Mouse (Mus musculus) heart, adult 11 months (tissue): Measurements from ENCODE around the gene Sestd1.

Source experiments
- DNase-seq: peaks from one replicate; pipeline ENCODE4 v3.0.0; 2022

The Sestd1 gene

DNA sequence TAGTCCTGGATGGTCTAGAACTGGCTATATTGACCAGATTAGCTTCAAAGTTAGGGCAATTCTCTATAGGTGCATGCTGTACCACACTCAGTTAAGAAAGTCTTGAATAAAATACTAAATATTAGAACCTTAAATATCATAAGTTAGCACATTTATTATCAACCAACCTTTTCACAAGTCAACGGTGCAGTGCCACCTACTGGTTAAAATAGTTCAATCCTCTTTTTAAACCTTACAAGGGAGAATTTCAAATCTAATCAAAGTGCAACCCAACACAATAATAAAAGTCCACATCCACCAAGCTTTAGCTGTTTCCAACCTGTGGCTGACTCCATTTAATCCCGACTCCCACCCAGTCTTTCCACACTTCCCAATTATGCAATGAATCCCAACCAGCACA lies 76.5 kb downstream of the Sestd1 start:
- DNase-seq = no peak

DNA sequence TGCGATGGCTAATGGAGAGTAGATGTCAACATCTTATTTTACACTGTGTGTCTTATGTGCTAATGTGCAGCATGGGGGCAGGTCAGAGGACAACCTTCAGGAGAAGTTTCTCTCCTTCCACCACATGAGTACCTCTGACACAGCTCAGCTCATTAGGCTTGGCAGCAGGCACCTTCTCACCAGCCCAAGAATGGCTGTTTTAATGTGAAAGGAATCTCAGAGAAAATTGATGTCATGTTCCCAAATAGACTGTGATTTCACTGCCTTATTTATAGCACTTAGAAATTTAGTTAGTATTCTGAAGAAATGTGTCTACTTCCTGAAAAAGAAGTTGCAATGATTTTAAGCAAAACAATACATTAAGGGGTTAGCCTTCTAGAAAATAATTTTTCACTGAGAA lies 78.5 kb downstream of the Sestd1 start:
- DNase-seq = peak; percentile 48

DNA sequence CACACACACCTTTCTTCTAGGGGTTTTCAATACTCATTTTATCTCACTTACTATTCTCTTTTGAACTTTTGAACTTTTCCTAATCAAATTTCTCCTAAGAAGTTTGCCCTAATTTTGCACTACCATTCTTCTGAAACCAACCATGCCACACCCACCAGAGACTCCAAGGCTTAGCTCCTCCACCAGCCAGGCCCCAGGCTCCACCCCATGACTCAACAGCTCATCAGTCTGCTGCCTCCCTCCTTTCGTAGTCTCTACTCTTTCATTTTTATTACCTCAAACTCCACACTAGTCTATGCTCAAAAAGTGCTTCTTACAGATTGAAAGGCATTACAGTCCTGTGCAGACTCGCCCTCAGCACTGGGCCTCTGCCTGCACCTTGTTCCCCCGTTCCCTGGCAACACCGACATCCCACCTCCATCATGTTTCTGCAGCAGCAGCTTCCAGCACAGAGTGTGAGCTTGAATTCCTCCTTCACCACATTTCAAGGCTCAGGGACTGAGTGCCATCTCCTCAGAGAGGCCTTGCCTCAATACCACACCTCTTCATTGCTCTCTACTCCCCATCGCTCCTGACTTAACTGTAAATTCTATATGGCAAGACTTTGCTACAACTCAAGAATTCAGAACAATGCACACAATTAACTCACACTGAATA lies 79.3 kb downstream of the Sestd1 start:
- peak; percentile 78 for DNase-seq

DNA sequence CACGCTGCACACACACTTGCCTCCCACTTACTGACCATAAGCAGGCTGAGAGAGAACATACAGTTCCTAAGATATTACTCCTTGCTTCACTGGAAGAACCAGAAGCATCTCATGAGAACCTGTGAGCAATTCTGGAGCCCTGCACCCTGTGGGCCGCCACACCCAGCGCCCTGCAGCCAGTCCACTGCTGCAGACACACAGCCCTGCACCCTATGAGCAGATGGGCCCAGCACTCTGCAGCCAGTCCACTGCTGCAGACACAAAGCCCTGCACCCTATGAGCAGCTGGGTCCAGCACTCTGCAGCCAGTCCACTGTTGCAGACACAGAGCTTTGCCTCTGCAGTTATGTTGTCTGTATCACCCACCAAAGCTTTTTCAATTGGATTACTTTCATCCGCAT lies 80.0 kb downstream of the Sestd1 start:
- peak; percentile 88 for DNase-seq

DNA sequence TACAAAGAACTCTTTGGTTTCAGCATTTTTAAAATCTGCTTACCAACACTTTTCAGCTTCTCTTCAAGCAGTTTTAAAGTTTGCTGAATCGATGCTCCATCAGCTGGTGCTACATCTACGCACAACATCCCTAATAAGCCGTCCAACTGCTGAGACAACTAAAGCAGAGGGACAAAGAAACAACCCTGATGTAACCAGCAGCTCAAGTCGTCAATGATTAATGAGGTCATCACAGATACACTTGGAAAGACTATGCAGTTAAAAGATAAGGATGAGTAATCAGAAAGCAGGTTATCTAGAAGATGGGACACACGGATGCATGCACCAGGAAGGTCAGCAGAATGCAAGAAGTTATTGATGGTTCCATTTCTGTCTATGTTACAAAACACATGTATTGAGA lies 82.1 kb downstream of the Sestd1 start:
- DNase-seq = peak; percentile 72

DNA sequence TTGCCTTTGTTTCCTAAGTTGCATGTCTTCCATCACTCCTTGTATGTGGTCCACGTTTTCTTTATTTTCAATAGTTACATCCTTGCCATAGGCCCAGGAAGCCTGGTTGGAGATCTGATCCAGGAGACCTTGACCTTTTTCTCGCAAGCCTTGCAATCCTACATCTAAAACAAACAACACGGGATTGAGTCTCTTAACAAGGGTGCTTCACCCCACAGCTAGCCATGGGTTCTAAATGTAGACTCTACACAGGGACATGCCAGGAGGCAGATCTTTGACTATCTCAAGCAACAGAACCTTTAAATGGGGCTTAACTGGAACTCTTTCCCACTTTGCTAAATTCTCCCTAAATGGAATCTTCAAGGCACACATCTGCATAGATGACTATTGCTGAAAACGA lies 83.6 kb downstream of the Sestd1 start:
- peak; percentile 70 for DNase-seq

DNA sequence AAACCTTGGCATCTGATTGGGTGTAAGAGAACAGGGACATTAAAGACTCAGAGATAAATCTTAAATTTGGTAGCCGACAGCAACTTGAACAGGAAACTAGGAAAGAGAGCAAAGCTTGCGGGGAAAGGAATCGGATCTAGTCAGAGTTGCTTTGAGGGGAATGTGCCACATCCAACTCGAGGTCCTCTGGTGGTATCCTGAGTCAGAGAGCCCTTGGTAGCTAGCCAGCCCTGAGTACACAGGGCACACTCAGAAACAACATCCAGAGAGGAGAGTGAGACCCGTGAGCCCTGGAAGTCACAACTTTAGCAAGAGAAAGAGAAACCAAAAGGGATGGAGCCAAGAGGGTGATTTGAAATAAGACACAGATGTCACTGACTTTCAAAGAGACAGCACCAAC lies 85.3 kb downstream of the Sestd1 start:
- DNase-seq = peak; percentile 82

DNA sequence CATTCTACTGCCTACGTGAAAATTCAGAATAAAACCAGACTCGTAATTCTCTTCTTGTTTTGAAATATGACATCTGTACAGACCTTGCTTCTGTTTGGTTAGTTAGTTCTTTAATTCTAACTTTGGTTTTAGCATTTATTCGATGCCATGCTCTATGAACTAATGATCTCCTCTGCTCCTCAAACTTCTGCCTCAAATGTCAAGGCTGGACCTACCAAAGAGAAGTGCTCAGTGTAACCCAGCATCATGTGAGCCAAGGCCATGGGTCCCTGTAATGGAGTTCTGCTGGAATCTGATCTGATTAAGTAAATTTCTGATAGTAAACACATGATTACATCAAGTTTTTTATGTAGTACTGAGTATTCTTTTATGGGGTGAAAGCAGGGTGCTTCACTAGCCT lies 88.6 kb downstream of the Sestd1 start:
- peak; percentile 5 for DNase-seq

DNA sequence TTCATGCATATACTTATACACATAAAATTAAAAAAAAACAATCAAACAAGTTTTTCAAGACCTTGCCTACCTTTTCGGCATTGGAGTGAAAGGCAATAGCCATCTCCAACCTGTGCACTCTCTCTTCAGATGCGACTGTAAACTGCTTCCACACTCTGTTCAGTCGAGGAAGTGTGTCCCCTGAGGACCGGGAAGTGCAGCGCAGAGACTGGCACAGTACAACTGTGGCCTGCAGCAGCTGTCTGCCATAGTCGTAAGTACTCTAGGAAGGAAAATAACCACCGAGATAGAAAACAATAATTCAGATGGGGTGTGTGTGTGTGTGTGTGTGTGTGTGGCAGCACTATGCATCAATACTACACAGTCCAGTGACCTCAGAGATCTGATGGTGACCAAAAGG lies 89.5 kb downstream of the Sestd1 start:
- DNase-seq = peak; percentile 39

DNA sequence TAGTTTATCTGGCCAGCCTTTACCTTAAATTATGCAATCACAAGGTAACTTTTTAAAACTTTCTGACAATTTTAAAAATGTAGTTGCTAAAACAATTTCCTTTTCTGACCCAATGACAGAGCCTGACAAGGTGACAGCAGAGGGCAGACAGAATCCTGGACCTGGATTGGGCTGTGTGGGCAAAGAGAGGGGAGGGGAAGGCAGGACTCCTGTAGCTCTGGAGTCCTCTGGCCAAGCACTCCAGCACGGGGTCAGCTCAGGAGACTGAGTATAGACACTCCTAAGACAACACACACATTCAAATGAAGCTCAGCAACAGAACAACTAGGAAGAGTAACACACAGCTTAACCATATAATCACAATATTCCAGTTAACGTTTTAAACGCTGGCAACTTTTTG lies 90.1 kb downstream of the Sestd1 start:
- peak; percentile 85 for DNase-seq

DNA sequence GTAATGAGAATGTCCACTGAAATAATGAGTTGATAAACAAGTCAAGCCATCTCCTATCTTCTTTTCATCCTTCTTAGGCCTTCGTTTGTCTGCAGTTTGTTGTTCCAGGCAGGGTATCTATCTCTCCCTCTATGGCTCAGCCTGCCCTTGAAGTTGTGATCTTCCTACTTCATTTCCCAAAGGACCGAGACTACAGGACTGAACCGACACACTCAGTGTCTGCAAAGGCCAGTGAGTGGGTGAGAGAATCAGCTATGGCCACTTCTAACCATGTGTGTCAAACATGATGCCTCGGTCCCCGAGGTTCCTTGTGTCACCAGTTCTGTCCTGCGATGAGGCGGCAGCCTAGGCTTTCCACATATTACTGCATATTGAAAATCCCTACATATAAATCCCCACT lies 90.7 kb downstream of the Sestd1 start:
- peak; percentile 65 for DNase-seq

DNA sequence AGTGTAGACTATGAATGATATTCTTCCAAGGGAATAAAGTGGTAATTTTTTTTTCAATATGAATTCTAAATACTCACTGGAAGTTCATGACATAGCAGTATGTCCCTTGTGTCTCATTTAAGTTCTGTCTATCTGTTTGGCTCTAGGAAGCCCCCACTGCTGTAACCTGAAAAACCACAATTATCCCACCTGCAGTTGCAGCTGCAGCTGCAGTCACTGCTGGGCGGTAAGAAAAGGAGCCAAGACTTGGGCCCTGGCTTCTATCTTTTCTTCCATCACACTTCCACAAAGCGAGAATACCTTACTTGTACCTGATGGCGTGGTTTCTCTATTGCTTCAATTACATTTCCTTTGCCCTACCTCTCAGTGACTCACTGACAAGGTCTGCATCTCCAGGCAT lies 92.9 kb downstream of the Sestd1 start:
- no peak for DNase-seq

DNA sequence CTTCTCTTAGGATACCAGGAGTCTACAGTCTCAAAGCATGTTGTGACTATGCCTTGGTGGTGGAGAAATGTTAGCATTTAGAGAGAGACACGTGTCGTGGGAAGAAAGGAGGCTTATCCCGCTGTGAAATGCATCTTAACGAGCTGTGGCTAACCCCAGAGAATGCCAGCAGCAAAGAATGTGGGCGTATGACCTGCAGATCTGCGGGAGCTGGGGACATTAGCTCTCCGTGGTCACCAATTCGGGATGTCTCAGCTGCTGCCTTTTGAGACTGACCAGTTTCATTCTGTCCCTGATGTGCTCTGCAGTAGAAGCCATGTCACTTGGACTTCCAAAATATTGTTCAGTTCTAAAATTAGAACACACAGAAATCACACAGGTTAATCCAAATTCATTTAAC lies 93.5 kb downstream of the Sestd1 start:
- DNase-seq = peak; percentile 86

DNA sequence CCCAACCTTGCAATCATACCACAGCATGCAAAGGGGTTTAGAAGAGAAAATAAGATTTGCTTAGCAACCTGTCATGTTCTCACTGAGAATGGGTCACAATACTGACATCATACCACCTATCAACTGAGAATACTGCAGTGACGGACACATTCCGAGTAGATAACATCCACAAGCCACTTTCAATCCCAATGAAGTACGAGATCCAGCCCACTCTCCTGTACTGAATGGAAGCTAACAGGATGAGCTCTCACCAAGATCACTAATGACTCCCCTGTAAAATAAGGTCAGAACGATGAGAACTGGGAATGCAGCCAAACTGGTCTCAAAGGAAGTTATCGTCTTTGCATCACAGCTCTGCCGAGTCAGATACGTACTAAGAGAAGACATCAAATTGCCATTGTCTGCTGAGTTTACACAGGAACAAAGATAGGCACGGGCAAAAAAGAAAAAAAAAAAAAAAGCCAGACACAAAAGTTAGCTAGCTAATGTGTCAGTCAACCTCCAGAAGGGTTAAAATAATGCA lies 96.3 kb downstream of the Sestd1 start:
- peak; percentile 57 for DNase-seq

DNA sequence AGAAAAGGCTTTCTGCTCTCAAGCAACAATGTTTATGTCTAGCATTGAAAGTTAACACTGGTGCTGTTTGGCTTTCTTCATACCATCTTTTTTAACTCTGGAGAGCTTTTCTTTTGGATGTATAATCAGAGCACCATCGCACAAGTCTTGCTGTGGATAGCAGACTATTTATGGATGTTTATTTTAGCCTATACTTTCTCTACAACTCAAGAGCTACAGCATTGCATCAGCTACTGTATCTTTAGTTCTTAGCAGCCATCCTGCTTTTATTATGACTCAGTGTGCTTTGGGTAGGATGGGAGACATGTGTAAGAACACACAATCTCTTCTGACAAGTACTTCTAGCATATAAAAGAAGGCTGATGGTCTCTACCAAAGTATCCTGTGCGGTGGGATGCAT lies 96.7 kb downstream of the Sestd1 start:
- DNase-seq = no peak

DNA sequence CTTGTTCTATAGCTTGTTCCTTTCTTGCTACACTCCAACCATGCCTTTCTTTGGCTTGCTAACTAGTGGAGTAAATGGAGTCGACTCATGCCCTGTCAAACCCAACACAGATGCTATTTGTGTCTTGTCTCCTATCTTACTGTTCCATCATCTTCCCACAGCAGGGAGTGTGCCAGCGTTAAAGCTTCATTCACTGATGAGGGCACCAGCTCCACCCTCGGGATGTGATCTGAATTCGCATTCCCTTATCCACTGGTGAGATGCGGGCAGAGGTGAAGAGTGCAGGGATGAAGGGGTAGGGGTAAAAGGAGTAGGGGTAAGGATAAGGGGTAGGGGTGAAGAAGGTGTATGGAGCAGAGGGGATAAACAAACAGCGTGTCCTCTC lies 97.4 kb downstream of the Sestd1 start:
- peak; percentile 91 for DNase-seq

DNA sequence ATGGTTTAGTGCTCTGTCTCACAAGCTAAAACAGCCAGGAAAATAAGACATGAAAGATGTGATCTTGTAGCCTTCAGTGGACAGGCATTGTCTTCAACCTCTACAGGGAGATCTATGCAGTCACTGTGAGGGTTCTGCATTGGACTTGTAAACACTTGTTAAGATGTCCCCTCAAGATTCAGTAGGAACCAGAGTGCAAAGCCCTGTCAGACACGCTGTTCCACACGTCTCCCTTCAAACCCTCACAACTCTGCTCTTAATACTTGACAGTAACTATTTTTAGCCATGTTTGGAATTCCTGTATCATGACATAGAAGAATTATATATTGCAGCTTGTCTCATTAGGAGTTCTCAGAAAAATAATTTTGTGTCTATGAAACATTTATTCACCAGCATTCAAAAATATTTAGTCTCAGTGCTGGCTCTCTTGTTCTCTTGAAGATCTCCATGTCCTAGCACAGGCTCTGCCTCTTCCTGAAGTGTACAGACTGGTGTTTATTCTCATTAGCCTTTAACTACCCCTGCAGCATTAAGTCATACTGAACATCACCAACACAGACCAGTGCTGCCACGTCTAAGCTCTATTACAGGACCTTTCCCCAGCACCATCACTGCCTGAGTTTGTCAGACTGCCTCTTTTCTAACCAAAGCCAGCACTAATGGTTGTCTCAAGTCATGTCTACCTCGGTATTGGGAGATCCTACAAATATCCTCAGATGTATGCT lies 98.0 kb downstream of the Sestd1 start:
- peak; percentile 79 for DNase-seq

DNA sequence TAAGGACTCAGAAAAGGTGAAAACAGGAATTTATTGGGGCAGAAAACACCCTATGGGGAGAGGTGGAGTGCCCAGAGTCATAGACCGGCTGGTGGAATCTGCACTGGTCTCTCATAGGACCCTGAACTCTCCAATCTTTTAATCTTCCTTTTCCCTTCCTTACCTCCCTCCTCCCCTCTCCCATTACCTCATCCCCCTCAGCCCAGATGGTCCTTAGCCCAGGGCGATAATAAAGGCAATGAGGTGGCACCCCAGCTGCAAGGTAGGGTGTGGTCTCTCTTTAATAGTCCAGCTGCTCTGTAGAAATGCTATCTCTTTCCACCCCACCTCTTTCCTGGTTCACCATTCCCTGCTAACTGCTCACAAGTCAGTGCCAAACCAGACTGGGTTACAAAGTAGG lies 102.9 kb downstream of the Sestd1 start:
- DNase-seq = peak; percentile 88

DNA sequence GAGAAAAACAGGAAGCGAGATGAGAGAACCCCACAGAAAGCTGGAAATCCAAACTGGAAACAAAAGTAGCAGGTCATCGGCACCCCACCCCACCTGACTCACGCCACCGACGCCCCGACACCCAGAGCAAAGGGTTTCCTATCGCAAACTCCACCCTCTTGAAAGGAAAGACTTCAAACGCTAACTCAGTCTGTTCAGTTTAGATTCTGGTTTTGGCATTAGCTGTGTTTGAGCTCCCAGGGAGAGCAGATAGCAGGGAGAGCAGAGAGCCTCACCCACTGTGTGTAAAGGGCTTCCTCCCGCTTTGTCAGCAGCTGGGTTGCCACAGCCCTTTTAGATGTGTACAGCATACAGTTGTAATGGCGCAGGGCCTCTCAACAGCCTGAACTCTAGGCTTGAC lies 104.0 kb downstream of the Sestd1 start:
- peak; percentile 86 for DNase-seq

DNA sequence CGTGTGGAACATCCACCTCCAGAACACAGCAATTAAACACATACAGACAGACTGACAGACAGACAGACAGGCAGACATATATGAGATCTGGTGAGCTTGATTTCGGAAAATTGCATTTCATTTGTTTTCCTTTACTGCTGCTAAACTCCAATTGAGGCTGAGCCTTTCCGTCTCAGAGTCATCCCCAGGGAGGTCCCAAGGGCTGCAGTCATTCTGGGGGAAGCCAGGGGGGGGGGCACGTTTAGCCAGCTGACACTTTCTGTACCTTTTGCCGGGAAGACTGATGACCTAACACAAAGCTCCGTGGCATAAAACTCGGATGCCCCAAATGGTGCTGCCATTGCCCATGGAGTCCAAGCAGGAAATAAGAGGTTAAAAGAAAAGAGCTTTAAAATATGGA lies 105.0 kb downstream of the Sestd1 start:
- peak; percentile 71 for DNase-seq

DNA sequence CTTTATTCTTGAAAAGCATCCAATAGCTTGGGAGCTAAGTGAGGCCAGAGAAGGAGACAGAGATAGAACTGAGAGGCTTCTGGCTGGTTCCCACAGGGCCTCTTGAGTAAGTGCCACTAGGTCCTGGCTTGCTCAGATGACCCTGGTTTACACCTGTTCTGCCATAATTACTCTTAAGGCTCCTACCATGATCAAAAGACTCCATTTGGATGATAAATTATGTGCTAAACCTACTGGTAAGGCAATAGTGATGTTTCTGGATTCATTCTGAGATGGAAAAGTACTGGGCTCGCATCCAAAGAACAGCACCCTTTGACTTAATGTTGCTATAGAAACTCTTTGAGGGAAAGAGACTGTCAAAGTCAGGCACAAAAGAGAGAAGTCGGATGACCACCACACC lies 106.1 kb downstream of the Sestd1 start:
- peak; percentile 95 for DNase-seq

DNA sequence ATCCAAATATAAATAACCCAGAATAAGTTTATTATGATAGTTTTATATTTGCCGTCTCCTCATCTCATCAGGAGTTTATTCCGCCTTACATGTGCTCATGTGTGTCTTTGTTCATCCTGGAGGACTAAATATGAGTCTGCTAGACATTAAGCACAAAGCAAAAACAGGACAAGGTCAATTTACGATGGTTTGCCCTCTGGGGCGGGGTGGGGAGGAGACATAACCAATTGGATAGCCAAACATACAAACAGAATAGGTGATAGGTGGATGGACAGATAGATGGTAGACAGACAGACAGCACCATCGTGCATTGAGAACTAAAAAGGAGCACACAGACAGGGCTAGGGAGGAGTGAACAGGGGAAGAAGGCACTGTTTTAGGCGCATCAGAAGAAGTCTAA lies 106.6 kb downstream of the Sestd1 start:
- DNase-seq = no peak

DNA sequence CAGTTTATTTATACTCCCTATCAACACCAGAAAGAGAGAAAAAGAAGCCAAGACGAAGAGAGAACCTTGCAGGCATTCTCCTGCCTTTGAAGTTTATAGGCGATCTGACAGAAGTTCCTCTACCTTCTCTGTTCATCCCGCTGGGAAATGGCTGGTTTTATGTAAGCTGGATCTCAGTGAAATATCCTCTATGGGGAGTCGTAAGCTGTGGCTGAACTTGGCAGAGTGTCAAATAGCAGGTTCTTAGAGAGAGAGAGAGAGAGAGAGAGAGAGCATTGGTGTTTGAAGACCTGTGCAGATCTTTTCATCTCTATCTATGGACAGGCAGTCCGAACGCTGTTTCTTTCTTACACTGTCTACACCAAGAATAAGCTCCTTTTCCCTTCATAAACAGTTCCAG lies 107.0 kb downstream of the Sestd1 start:
- peak; percentile 50 for DNase-seq

DNA sequence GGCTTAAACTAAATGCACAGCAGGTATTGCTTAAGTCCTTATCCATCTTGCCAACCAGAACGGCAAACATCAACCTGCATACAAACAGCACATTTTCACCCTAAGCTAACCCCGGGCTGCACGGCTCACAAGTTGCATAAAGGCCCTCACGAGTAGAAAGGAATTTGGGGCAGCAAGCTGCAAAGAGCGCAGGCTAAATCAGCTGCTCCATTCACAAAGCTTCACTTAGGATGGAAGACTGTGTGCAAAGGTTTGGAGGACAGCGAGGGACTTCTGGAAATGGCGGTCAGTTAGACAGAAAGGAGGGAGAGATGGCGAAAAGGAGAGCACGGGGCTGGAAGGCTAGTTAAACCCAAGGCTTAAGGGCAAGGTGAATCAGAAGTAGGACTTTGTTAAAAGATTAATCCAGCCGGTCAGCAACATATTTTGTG lies 108.1 kb downstream of the Sestd1 start:
- peak; percentile 92 for DNase-seq
